Mouse (Mus musculus) neural tube, embryonic 14.5 days (tissue): Measurements from ENCODE around the gene Eps8l1. TPM values are rescaled to one million over a fixed set of nuclear protein-coding genes. Genes with fewer than 3 reads are reported as not detected.
A peak's percentile ranks its signal among the peaks of the same experiment; 100 is the strongest.

ENCODE experiments used
- ATAC-seq: fragments of 200-750 bp; cut with Nextera tagmentation; 2 replicates; pipeline ENCODE4 v1.8.0; 2017; ENCODE audit warnings: low read depth, mild to moderate bottlenecking, moderate TSS enrichment, moderate library complexity
- H3K27ac ChIP-seq: fragments of 300-500 bp; sonication (generic); 2 replicates; pipeline ENCODE4 v1.5.1; 2014; ENCODE audit warnings: low read depth, mild to moderate bottlenecking, control low read depth, low read length, moderate library complexity, mixed read lengths
- H3K27me3 ChIP-seq: fragments of 300-500 bp; sonication (generic); 2 replicates; pipeline ENCODE4 v1.6.1; 2014; ENCODE audit warnings: low read length; ENCODE audit not compliant: control insufficient read depth, insufficient read depth
- H3K36me3 ChIP-seq: fragments of 300-500 bp; sonication (generic); 2 replicates; pipeline ENCODE4 v1.6.1; 2014; ENCODE audit warnings: low read length, mixed read lengths; ENCODE audit not compliant: control insufficient read depth, insufficient read depth
- H3K4me1 ChIP-seq: fragments of 300-500 bp; sonication (generic); 2 replicates; pipeline ENCODE4 v1.6.1; 2014; ENCODE audit warnings: low read length; ENCODE audit not compliant: control insufficient read depth, insufficient read depth
- H3K4me2 ChIP-seq: fragments of 300-500 bp; sonication (generic); 2 replicates; pipeline ENCODE4 v1.6.1; 2014; ENCODE audit warnings: mild to moderate bottlenecking, low read depth, low read length, control low read depth
- H3K4me3 ChIP-seq: fragments of 300-500 bp; sonication (generic); 2 replicates; pipeline ENCODE4 v1.5.1; 2014; ENCODE audit warnings: low read depth, low read length, control low read depth, mixed read lengths
- H3K9ac ChIP-seq: fragments of 300-500 bp; sonication (generic); replicated peaks from 2 replicates; pipeline ENCODE4 v1.6.1; 2014; ENCODE audit warnings: low read depth, mild to moderate bottlenecking, control low read depth, low read length, mixed read lengths
- H3K9me3 ChIP-seq: fragments of 300-500 bp; sonication (generic); 2 replicates; pipeline ENCODE4 v1.6.1; 2016; ENCODE audit warnings: low read length; ENCODE audit not compliant: control insufficient read depth
- WGBS: fragments of 180-500 bp; shearing (Covaris S2); extraction: QIAGEN DNeasy Blood & Tissue Kit; methylation state at CpG from one replicate; pipeline ENCODE4 v1.1.7; 2014; 5-methylcytosine and 5-hydroxymethylcytosine counted together
- polyA plus RNA-seq: library from polyadenylated mRNA; unstranded; fragments of >200 nt; fragmentation: Nextera tagmentation; extraction: Ambion mirVana; gene quantifications from 2 replicates; pipeline ENCODE4 v1.2.1, GENCODE M21; 2014

The Eps8l1 gene
- polyA plus RNA-seq, 1 experiment from 2014 or later = 5.9 TPM

- Histone ChIP-seq H3K4me2 (no peak overlapping the region), H3K4me3 (no peak overlapping the region), H3K27me3 (no peaks in the 10 kb centered on the region), H3K36me3 (peaks cover 20% of the 10 kb centered on the region; the same call in 1 of the 2 replicates), H3K4me1 (peaks cover 2% of the 10 kb centered on the region; the same call in 1 of the 2 replicates), H3K27ac (no peak overlapping the region), H3K9me3 (no peaks in the 10 kb centered on the region), H3K9ac (no peak overlapping the region)
- 82% methylated on average over 13 of the region's 13 CpGs for WGBS
- no peak for ATAC-seq
Observed at GRCm38 (mm10) chr7:4492284-4493224, 32.1 kb downstream of the Eps8l1 start.

GRCm38 (mm10) chr7:4493991-4494390, 33.5 kb downstream of the Eps8l1 start:
- peaks cover 19% of the 10 kb centered on the region; the same call in 1 of the 2 replicates for H3K36me3 ChIP-seq
- H3K27ac ChIP-seq = no peak overlapping the region
- no peaks in the 10 kb centered on the region for H3K9me3 ChIP-seq
- no peak overlapping the region for H3K4me3 ChIP-seq
- no peak for ATAC-seq
- H3K4me1 ChIP-seq = peaks cover 15% of the 10 kb centered on the region
- H3K27me3 ChIP-seq = no peaks in the 10 kb centered on the region
- 96% methylated on average over 1 of the region's 1 CpGs for WGBS
- H3K9ac ChIP-seq = no peak overlapping the region
- no peak overlapping the region for H3K4me2 ChIP-seq

- no peak for ATAC-seq
- H3K4me3 ChIP-seq = no peak overlapping the region
- no peaks in the 10 kb centered on the region for H3K27me3 ChIP-seq
- H3K9me3 ChIP-seq = no peaks in the 10 kb centered on the region
- H3K36me3 ChIP-seq = peaks cover 12% of the 10 kb centered on the region; the same call in 1 of the 2 replicates
- peaks cover 28% of the 10 kb centered on the region for H3K4me1 ChIP-seq
- 99% methylated on average over 3 of the region's 3 CpGs for WGBS
- H3K9ac ChIP-seq = no peak overlapping the region
- no peak overlapping the region for H3K4me2 ChIP-seq
- no peak overlapping the region for H3K27ac ChIP-seq
Observed at GRCm38 (mm10) chr7:4496468-4496867, 36.0 kb downstream of the Eps8l1 start.

- 92% methylated on average over 9 of the region's 9 CpGs for WGBS
Observed at GRCm38 (mm10) chr7:4497271-4497903, 36.9 kb downstream of the Eps8l1 start.

GRCm38 (mm10) chr7:4498251-4498650, 37.8 kb downstream of the Eps8l1 start:
- no peak overlapping the region for H3K9ac ChIP-seq
- H3K4me1 ChIP-seq = peaks cover 28% of the 10 kb centered on the region
- no peak overlapping the region for H3K4me3 ChIP-seq
- no peaks in the 10 kb centered on the region for H3K9me3 ChIP-seq
- H3K36me3 ChIP-seq = peaks cover 12% of the 10 kb centered on the region; the same call in 1 of the 2 replicates
- no peaks in the 10 kb centered on the region for H3K27me3 ChIP-seq
- H3K27ac ChIP-seq = no peak overlapping the region; the same call in 1 of the 2 replicates
- peak overlapping the region; percentile 27; the same call in 1 of the 2 replicates for H3K4me2 ChIP-seq
- 3% methylated on average over 9 of the region's 9 CpGs for WGBS
- peak; percentile 7; the same call in 1 of the 2 replicates for ATAC-seq

More at GRCm38 (mm10) chr7:4497271-4497903, 36.9 kb downstream of the Eps8l1 start:
- Histone ChIP-seq H3K9me3 (no peaks in the 10 kb centered on the region), H3K4me3 (no peak overlapping the region), H3K4me2 (no peak overlapping the region), H3K4me1 (peaks cover 28% of the 10 kb centered on the region), H3K9ac (no peak overlapping the region), H3K27ac (no peak overlapping the region), H3K36me3 (peaks cover 12% of the 10 kb centered on the region; the same call in 1 of the 2 replicates), H3K27me3 (no peaks in the 10 kb centered on the region)
- ATAC-seq = no peak

- H3K27ac ChIP-seq = no peak overlapping the region
- no peak overlapping the region for H3K4me3 ChIP-seq
- no peaks in the 10 kb centered on the region for H3K27me3 ChIP-seq
Observed at GRCm38 (mm10) chr7:4499034-4499433, 38.6 kb downstream of the Eps8l1 start.

GRCm38 (mm10) chr7:4500892-4501471, 40.5 kb downstream of the Eps8l1 start:
- Histone ChIP-seq H3K27me3 (no peaks in the 10 kb centered on the region), H3K27ac (peak overlapping the region; percentile 89), H3K36me3 (peaks cover 6% of the 10 kb centered on the region; the same call in 1 of the 2 replicates), H3K9ac (peak overlapping the region; percentile 95), H3K4me1 (peaks cover 28% of the 10 kb centered on the region), H3K9me3 (no peaks in the 10 kb centered on the region), H3K4me2 (peak overlapping the region; percentile 92), H3K4me3 (peak overlapping the region; percentile 76)
- ATAC-seq = peak; percentile 57
- under 1% methylated on average over 14 of the region's 52 CpGs for WGBS

More at GRCm38 (mm10) chr7:4499034-4499433, 38.6 kb downstream of the Eps8l1 start:
- WGBS = 96% methylated on average over 4 of the region's 4 CpGs
- H3K9me3 ChIP-seq = no peaks in the 10 kb centered on the region
- peaks cover 12% of the 10 kb centered on the region; the same call in 1 of the 2 replicates for H3K36me3 ChIP-seq
- peak overlapping the region; percentile 34 for H3K9ac ChIP-seq
- H3K4me2 ChIP-seq = peak overlapping the region; percentile 27; the same call in 1 of the 2 replicates
- ATAC-seq = no peak
- H3K4me1 ChIP-seq = peaks cover 28% of the 10 kb centered on the region

GRCm38 (mm10) chr7:4501558-4502397, 41.3 kb downstream of the Eps8l1 start, which contains the start of gene Ppp1r12c:
TSS of gene Ppp1r12c (minus strand) at chr7:4501680.
- Histone ChIP-seq H3K9me3 (no peaks in the 10 kb centered on the region), H3K4me1 (peaks cover 28% of the 10 kb centered on the region), H3K27ac (peak within 1 kb of the TSS; percentile 89)

More at GRCm38 (mm10) chr7:4501558-4502397, 41.3 kb downstream of the Eps8l1 start, which contains the start of gene Ppp1r12c:
- Histone ChIP-seq H3K27me3 (no peaks in the 10 kb centered on the region), H3K4me3 (peak within 1 kb of the TSS; percentile 76), H3K9ac (peak within 1 kb of the TSS; percentile 95), H3K4me2 (peak within 1 kb of the TSS; percentile 92), H3K36me3 (peaks cover 2% of the 10 kb centered on the region; the same call in 1 of the 2 replicates)
- WGBS = under 1% methylated on average over 52 of the region's 62 CpGs
- ATAC-seq = peak; percentile 92
